Mouse (Mus musculus): Measurements from ENCODE around the gene Zc3h12a. TPM values are rescaled to one million over a fixed set of nuclear protein-coding genes. Genes with fewer than 3 reads are reported as not detected.

Zc3h12a gene
- polyA plus RNA-seq, 1 experiment from 2014 or later: 0.35 TPM

Other genes with a start within 250 kb of the Zc3h12a start
- gene Epha10, start 246.9 kb downstream of the Zc3h12a start, polyA plus RNA-seq (2016; fragmentation: Nextera tagmentation; extraction: Ambion mirVana): 1.5 and 1.9 TPM in 2 replicates
- gene 9930104L06Rik, start 190.8 kb downstream of the Zc3h12a start, polyA plus RNA-seq (2016; fragmentation: Nextera tagmentation; extraction: Ambion mirVana): 19.5 and 20.1 TPM in 2 replicates
- 158 and 176 TPM in 2 replicates for gene Cdca8, start 188.5 kb downstream of the Zc3h12a start, polyA plus RNA-seq (2016; fragmentation: Nextera tagmentation; extraction: Ambion mirVana)
- gene Rspo1, start 141.4 kb downstream of the Zc3h12a start, polyA plus RNA-seq (2016; fragmentation: Nextera tagmentation; extraction: Ambion mirVana): 7.2 and 11.4 TPM in 2 replicates
- gene Gnl2, start 111.3 kb downstream of the Zc3h12a start, polyA plus RNA-seq (2016; fragmentation: Nextera tagmentation; extraction: Ambion mirVana): 101 and 105 TPM in 2 replicates
- 0.17 and 0.20 TPM in 2 replicates for gene Dnali1, start 62.1 kb downstream of the Zc3h12a start, polyA plus RNA-seq (2016; fragmentation: Nextera tagmentation; extraction: Ambion mirVana)
- 37.6 and 40.6 TPM in 2 replicates for gene Snip1, start 61.2 kb downstream of the Zc3h12a start, polyA plus RNA-seq (2016; fragmentation: Nextera tagmentation; extraction: Ambion mirVana)
- 78.8 and 86.9 TPM in 2 replicates for gene Meaf6, start 42.7 kb downstream of the Zc3h12a start, polyA plus RNA-seq (2016; fragmentation: Nextera tagmentation; extraction: Ambion mirVana)